Mouse (Mus musculus) brain, embryonic 14.5 days (tissue): ENCODE measurements at regions not wholly inside any gene's neighbourhood (a gene's known extent, or its start where the extent isn't known, plus 50 kb on each side); places are given as distances from the start of the nearest gene placed in this dataset.

Source experiments
- CTCF ChIP-seq: fragments of 200-500 bp; IDR thresholded peaks from 2 replicates; pipeline ENCODE4 v1.5.1; 2012; ENCODE audit warnings: inconsistent platforms, mild to moderate bottlenecking, moderate library complexity, borderline replicate concordance; ENCODE audit not compliant: insufficient read depth, insufficient read length; ENCODE audit errors: extremely low read depth
- POLR2A ChIP-seq: fragments of 200-500 bp; IDR thresholded peaks from 2 replicates; pipeline ENCODE4 v1.6.1; 2012; ENCODE audit warnings: mild to moderate bottlenecking, inconsistent platforms, borderline replicate concordance; ENCODE audit not compliant: poor library complexity, insufficient read depth, insufficient read length, severe bottlenecking; ENCODE audit errors: extremely low read depth

DNA sequence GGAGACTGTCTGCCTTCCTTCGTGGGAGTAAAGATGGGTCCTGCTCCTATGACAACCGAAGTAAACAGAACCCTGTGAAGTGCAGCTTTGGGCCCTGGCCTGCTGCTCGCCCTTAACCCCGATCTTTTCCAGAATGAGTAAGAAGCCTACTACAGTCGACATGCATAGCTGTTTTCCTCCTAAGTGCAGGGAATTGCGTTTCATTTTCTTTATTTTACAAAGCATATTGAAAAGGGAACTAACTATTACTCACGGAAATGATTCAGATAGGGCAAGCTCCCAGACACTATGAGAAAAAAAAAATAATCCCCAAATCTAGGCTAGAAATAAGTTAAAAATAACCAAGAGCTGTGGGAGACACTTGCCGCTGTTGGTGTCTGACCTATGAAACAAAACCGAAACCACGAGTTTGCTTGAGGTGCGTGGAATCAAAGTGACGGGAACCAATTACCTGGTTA lies 204.5 kb downstream of the Kif20b start:
- TF ChIP-seq CTCF (no peak), POLR2A (no peak)
